8 mouse cellular contexts compared by ENCODE assay signal in the genomic region with DNA sequence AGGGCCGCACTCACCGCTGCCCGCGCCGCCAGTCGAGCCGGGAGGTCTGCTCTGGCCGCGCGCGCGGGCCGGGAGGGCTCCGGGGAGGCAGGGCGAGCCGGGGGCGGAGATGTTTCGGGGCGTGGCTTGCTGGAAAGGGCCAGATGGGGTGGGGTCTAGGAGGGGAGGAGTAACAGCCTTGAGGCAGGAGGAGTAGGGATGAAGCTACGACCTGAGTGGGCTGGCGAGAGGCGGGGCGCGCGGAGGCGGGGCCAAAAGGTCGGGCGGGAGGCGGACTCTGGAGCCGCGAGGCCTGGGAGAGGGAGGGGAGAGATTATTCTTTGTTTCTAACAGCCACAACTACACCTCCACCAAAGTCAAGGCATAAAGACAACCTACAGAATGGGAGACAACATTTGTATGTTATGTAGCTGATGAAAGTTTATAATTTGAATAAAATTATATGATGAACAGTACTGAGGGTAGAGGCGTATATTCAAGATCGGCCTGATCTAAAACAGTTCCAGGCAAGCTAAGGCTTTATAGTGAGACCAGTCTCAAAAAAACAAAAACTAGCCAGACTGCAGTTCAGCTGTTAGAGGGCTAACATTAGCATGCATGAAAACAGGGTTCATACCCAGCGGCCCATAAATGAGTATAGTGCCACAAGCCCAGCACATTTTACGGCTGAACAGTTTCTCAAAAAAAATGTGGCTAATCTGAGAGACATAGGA.
DNase-seq lines count a peak whose midpoint lies in the region; ATAC-seq and TF ChIP-seq lines count a peak whose summit lies in the region.

No protein-coding gene starts in this region.

- no peak for TF ChIP-seq CTCF in brain, embryonic 14.5 days (IDR thresholded peaks at IDR 0.05; ENCODE audit: borderline replicate concordance, extremely low read depth, insufficient read depth, insufficient read length)

- H3K27me3 ChIP-seq in heart, embryonic 11.5 days (ENCODE audit: control insufficient read depth, insufficient read depth, low read length) = no peaks in the 10 kb centered on the region
- H3K27me3 ChIP-seq in kidney, embryonic 15.5 days = no peaks in the 10 kb centered on the region
- H3K27me3 ChIP-seq in liver, embryonic 11.5 days (replicated peaks; ENCODE audit: control insufficient read depth, insufficient read depth, low read length) = no peaks in the 10 kb centered on the region
- H3K27me3 ChIP-seq in myocyte (ENCODE audit: control insufficient read depth, insufficient read depth, insufficient read length) = no peaks in the 10 kb centered on the region

- H3K79me2 ChIP-seq in myocyte (ENCODE audit: control insufficient read depth, insufficient read depth) = peaks cover 47% of the 10 kb centered on the region

- peak overlapping the region; percentile 82 for H3K4me2 ChIP-seq in heart, embryonic 11.5 days
- H3K4me2 ChIP-seq in kidney, embryonic 15.5 days = peak overlapping the region; percentile 65
- H3K4me2 ChIP-seq in liver, embryonic 11.5 days = peak overlapping the region; percentile 97
- H3K4me2 ChIP-seq in myocyte (ENCODE audit: low read depth) = peak overlapping the region; percentile 71

- ATAC-seq in erythroblast, adult 5-6 weeks (replicated peaks; ENCODE audit: low FRiP score, poor library complexity, severe bottlenecking) = peak; percentile 95
- peak; percentile 96 for ATAC-seq in heart, embryonic 11.5 days (replicated peaks; ENCODE audit: insufficient number of reproducible peaks, low FRiP score, low TSS enrichment)
- peak; percentile 94 for ATAC-seq in kidney, embryonic 15.5 days (replicated peaks; ENCODE audit: low FRiP score)
- peak; percentile 95 for ATAC-seq in liver, embryonic 11.5 days (replicated peaks; ENCODE audit: low FRiP score)

- H3K4me3 ChIP-seq in heart, embryonic 11.5 days (ENCODE audit: low read depth, low read length) = peak overlapping the region; percentile 74
- H3K4me3 ChIP-seq in kidney, embryonic 15.5 days (replicated peaks) = peak overlapping the region; percentile 70
- peak overlapping the region; percentile 83 for H3K4me3 ChIP-seq in liver, embryonic 11.5 days (ENCODE audit: low read depth, low read length)
- peak overlapping the region; percentile 80 for H3K4me3 ChIP-seq in myocyte

- peak overlapping the region; percentile 44 for H3ac ChIP-seq in myocyte (ENCODE audit: control insufficient read depth, insufficient read length)

- 0 out of 2 replicates have a peak, but pooled peaks cover 2% of the 10 kb centered on the region for H3K4me1 ChIP-seq in heart, embryonic 11.5 days (ENCODE audit: control insufficient read depth, insufficient read depth, low read length)
- H3K4me1 ChIP-seq in kidney, embryonic 15.5 days = peaks cover 41% of the 10 kb centered on the region
- peaks cover 15% of the 10 kb centered on the region for H3K4me1 ChIP-seq in liver, embryonic 11.5 days (replicated peaks; ENCODE audit: control insufficient read depth, insufficient read depth, low read length)

- H3K9ac ChIP-seq in heart, embryonic 11.5 days (ENCODE audit: low read depth, low read length) = peak overlapping the region; percentile 89
- peak overlapping the region; percentile 89 for H3K9ac ChIP-seq in kidney, embryonic 15.5 days
- peak overlapping the region; percentile 85 for H3K9ac ChIP-seq in liver, embryonic 11.5 days (ENCODE audit: low read depth, low read length)

- whole genome bisulfite sequencing in heart, embryonic 11.5 days (ENCODE audit: insufficient replicate concordance) = 9% methylated on average over 35 of the region's 35 CpGs
- WGBS in kidney, embryonic 15.5 days = 6% methylated on average over 35 of the region's 35 CpGs
- WGBS in liver, embryonic 11.5 days = 11% methylated on average over 33 of the region's 35 CpGs

- peak overlapping the region; percentile 75 for H3K27ac ChIP-seq in heart, embryonic 11.5 days (ENCODE audit: low read depth, low read length)
- H3K27ac ChIP-seq in kidney, embryonic 15.5 days = peak overlapping the region; percentile 96
- H3K27ac ChIP-seq in liver, embryonic 11.5 days (ENCODE audit: low read depth, low read length) = peak overlapping the region; percentile 70

- peak; percentile 63 for TF ChIP-seq POLR2A in brain, embryonic 14.5 days (IDR thresholded peaks at IDR 0.05; ENCODE audit: borderline replicate concordance, extremely low read depth, insufficient read depth, insufficient read length, poor library complexity, severe bottlenecking)
- TF ChIP-seq POLR2A in myocyte (IDR thresholded peaks at IDR 0.05; ENCODE audit: insufficient read length, low read depth) = peak; percentile 95

- 0 out of 2 replicates have a peak, but pooled peaks cover 2% of the 10 kb centered on the region for H3K36me3 ChIP-seq in heart, embryonic 11.5 days (ENCODE audit: control insufficient read depth, insufficient read depth, low read length)
- H3K36me3 ChIP-seq in kidney, embryonic 15.5 days = peaks cover 24% of the 10 kb centered on the region
- H3K36me3 ChIP-seq in liver, embryonic 11.5 days (ENCODE audit: control insufficient read depth, insufficient read depth, low read length) = no peaks in the 10 kb centered on the region; the same call in 1 of the 2 replicates
- H3K36me3 ChIP-seq in myocyte (ENCODE audit: control insufficient read depth, insufficient read depth) = peaks cover 8% of the 10 kb centered on the region

- DNase-seq in CD4-positive helper T cell, adult 2 months (ENCODE audit: low read depth, low spot score) = peak; percentile 92
- DNase-seq in brain, embryonic 14.5 days (ENCODE audit: low read depth) = peak; percentile 97
- DNase-seq in liver, embryonic 11.5 days (ENCODE audit: low spot score) = peak; percentile 99
- DNase-seq in spleen, postnatal 4 days (ENCODE audit: low spot score in 2 of 2) = peak; percentile 91 to 94

- no peaks in the 10 kb centered on the region for H3K9me3 ChIP-seq in heart, embryonic 11.5 days (replicated peaks; ENCODE audit: control insufficient read depth, low read length)
- H3K9me3 ChIP-seq in kidney, embryonic 15.5 days (replicated peaks) = no peaks in the 10 kb centered on the region
- H3K9me3 ChIP-seq in liver, embryonic 11.5 days (ENCODE audit: control insufficient read depth, low read length) = no peaks in the 10 kb centered on the region

TF ChIP-seq in myocyte, 11 proteins besides CTCF, POLR2A, EP300 and RAD21:
- TF ChIP-seq TCF12 (IDR thresholded peaks at IDR 0.05; ENCODE audit: insufficient read depth, poor library complexity, severe bottlenecking) = no peak
- TF ChIP-seq POLR2AphosphoS2 (IDR thresholded peaks at IDR 0.05; ENCODE audit: insufficient read length, low read depth) = peak; percentile 88
- TF ChIP-seq REST (IDR thresholded peaks at IDR 0.05; ENCODE audit: insufficient read depth, insufficient read length) = peak; percentile 21

Comparison
In these comparisons a context has a peak if more than half of its experiments do, and no peak if none do; other contexts are left out.
1. Peak in every context shown above with its lines: DNase-seq, ATAC-seq, H3K4me3 ChIP-seq and H3K27ac ChIP-seq.